Mouse (Mus musculus): Measurements from ENCODE around the gene Taf15.

The Taf15 gene

GRCm38 (mm10) chr11:83454548-83454947, 18.3 kb upstream of the Taf15 start:
- in situ Hi-C loops (cut with MboI; ENCODE audit: unreplicated experiment in 2 of 2): no loop called here

- in situ Hi-C loops (cut with MboI; ENCODE audit: unreplicated experiment in 2 of 2): no loop called here
Observed at GRCm38 (mm10) chr11:83455608-83456007, 17.3 kb upstream of the Taf15 start.

- in situ Hi-C loops (cut with MboI; ENCODE audit: unreplicated experiment in 2 of 2): no loop called here
Observed at GRCm38 (mm10) chr11:83457257-83457656, 15.6 kb upstream of the Taf15 start.

- in situ Hi-C loops (cut with MboI; ENCODE audit: unreplicated experiment in 2 of 2): no loop called here
Observed at GRCm38 (mm10) chr11:83457912-83458601, 14.8 kb upstream of the Taf15 start.

GRCm38 (mm10) chr11:83461462-83462027, 11.3 kb upstream of the Taf15 start:
- in situ Hi-C loops (cut with MboI; ENCODE audit: unreplicated experiment in 2 of 2): no loop called here

- in situ Hi-C loops (cut with MboI; ENCODE audit: unreplicated experiment in 2 of 2): no loop called here
Observed at GRCm38 (mm10) chr11:83462711-83463244, 10.1 kb upstream of the Taf15 start, which contains the start of gene Mmp28. Gene Mmp28 (minus strand): TSS chr11:83463071.

GRCm38 (mm10) chr11:83465976-83466375, 6.9 kb upstream of the Taf15 start:
- in situ Hi-C loops (cut with MboI; ENCODE audit: unreplicated experiment in 2 of 2): no loop called here

- in situ Hi-C loops (cut with MboI; ENCODE audit: unreplicated experiment in 2 of 2): no loop called here
Observed at GRCm38 (mm10) chr11:83467120-83467652, 5.7 kb upstream of the Taf15 start.

GRCm38 (mm10) chr11:83468765-83469164, 4.1 kb upstream of the Taf15 start:
- in situ Hi-C loops (cut with MboI; ENCODE audit: unreplicated experiment in 2 of 2): no loop called here

- in situ Hi-C loops (cut with MboI; ENCODE audit: unreplicated experiment in 2 of 2): no loop called here
Observed at GRCm38 (mm10) chr11:83471766-83472165, 1.1 kb upstream of the Taf15 start.

GRCm38 (mm10) chr11:83473235-83474016, 540 bp downstream of the Taf15 start:
- in situ Hi-C loops (cut with MboI; ENCODE audit: unreplicated experiment in 2 of 2): no loop called here

- in situ Hi-C loops (cut with MboI; ENCODE audit: unreplicated experiment in 2 of 2): no loop called here
Observed at GRCm38 (mm10) chr11:83491488-83491887, 18.6 kb downstream of the Taf15 start.

- in situ Hi-C loops (cut with MboI; ENCODE audit: unreplicated experiment in 2 of 2): no loop called here
Observed at GRCm38 (mm10) chr11:83495571-83495970, 22.7 kb downstream of the Taf15 start.

- in situ Hi-C loops (cut with MboI; ENCODE audit: unreplicated experiment in 2 of 2): no loop called here
Observed at GRCm38 (mm10) chr11:83504308-83504707, 31.4 kb downstream of the Taf15 start.

- in situ Hi-C loops (cut with MboI; ENCODE audit: unreplicated experiment in 2 of 2): no loop called here
Observed at GRCm38 (mm10) chr11:83509521-83509920, 36.6 kb downstream of the Taf15 start.

- in situ Hi-C loops (cut with MboI; ENCODE audit: unreplicated experiment in 2 of 2): no loop called here
Observed at GRCm38 (mm10) chr11:83517153-83517552, 44.3 kb downstream of the Taf15 start.

- in situ Hi-C loops (cut with MboI; ENCODE audit: unreplicated experiment in 2 of 2): no loop called here
Observed at GRCm38 (mm10) chr11:83518371-83518770, 45.5 kb downstream of the Taf15 start.

- in situ Hi-C loops (cut with MboI; ENCODE audit: unreplicated experiment in 2 of 2): no loop called here
Observed at GRCm38 (mm10) chr11:83522075-83522474, 49.2 kb downstream of the Taf15 start, which contains the start of gene Heatr9. Gene Heatr9 (minus strand): TSS chr11:83522175.

GRCm38 (mm10) chr11:83529024-83529423, 56.1 kb downstream of the Taf15 start:
- in situ Hi-C loops (cut with MboI; ENCODE audit: unreplicated experiment in 2 of 2): no loop called here

GRCm38 (mm10) chr11:83530360-83530759, 57.5 kb downstream of the Taf15 start, which contains the start of gene Ccl5:
Gene Ccl5 (minus strand): TSS chr11:83530518.
- in situ Hi-C loops (cut with MboI; ENCODE audit: unreplicated experiment in 2 of 2): no loop called here

- in situ Hi-C loops (cut with MboI; ENCODE audit: unreplicated experiment in 2 of 2): no loop called here
Observed at GRCm38 (mm10) chr11:83533192-83533591, 60.3 kb downstream of the Taf15 start.
